15 mouse cellular contexts compared by ENCODE assay signal in genomic region chr6:25710601-25711000, GRCm38 (mm10). TPM values are rescaled to one million over a fixed set of nuclear protein-coding genes. Genes with fewer than 3 reads are reported as not detected.
"Had no signal": no experiment of that assay in that cellular context is flagged by ENCODE, and none has a peak within 500 bp of the region (broad histone marks: within the 10 kb centered on the region; RNA-seq: fewer than 3 reads in every experiment).

No protein-coding gene starts in this region.

- DNase-seq: kidney, adult 8-10 months; kidney, postnatal 25 days; layer of hippocampus, adult 9-11 months; right cerebral cortex, adult 18-20 months; right cerebral cortex, postnatal 25 days; thymus, adult 18-20 months; thymus, postnatal 14 days had no signal

- H3K4me1 ChIP-seq: limb, embryonic 13.5 days; liver, embryonic 15.5 days; midbrain, embryonic 13.5 days; neural tube, embryonic 15.5 days had no signal

- H3K36me3 ChIP-seq: limb, embryonic 13.5 days; liver, embryonic 15.5 days; lung, embryonic 15.5 days; midbrain, embryonic 13.5 days; neural tube, embryonic 15.5 days had no signal

- ATAC-seq: midbrain, embryonic 13.5 days had no signal

- H3K27ac ChIP-seq: limb, embryonic 13.5 days; liver, embryonic 15.5 days; lung, embryonic 15.5 days; midbrain, embryonic 13.5 days; neural tube, embryonic 15.5 days had no signal

- H3K9ac ChIP-seq: limb, embryonic 13.5 days; liver, embryonic 15.5 days; lung, embryonic 15.5 days; midbrain, embryonic 13.5 days; neural tube, embryonic 15.5 days had no signal

- H3K27me3 ChIP-seq: limb, embryonic 13.5 days; liver, embryonic 15.5 days; lung, embryonic 15.5 days; midbrain, embryonic 13.5 days; neural tube, embryonic 15.5 days had no signal

- H3K4me2 ChIP-seq: limb, embryonic 13.5 days; liver, embryonic 11.5 days; liver, embryonic 15.5 days; lung, embryonic 15.5 days; midbrain, embryonic 13.5 days; neural tube, embryonic 15.5 days had no signal

- H3K9me3 ChIP-seq: limb, embryonic 13.5 days; liver, embryonic 15.5 days; lung, embryonic 15.5 days; midbrain, embryonic 13.5 days; neural tube, embryonic 15.5 days had no signal

- H3K4me3 ChIP-seq: limb, embryonic 13.5 days; liver, embryonic 15.5 days; lung, embryonic 15.5 days; midbrain, embryonic 13.5 days; neural tube, embryonic 15.5 days had no signal

RNA-seq across cellular contexts. Expression of gene Gpr37, which starts 20.1 kb away (rescaled TPM):
- total RNA-seq: megakaryocyte progenitor cell, adult 5-6 weeks had no signal
- polyA plus RNA-seq: small intestine, adult 2 months had no signal
